Mouse (Mus musculus): ENCODE data around the gene Kansl3. TPM values are rescaled to one million over a fixed set of nuclear protein-coding genes. Genes with fewer than 3 reads are reported as not detected.

The Kansl3 gene
- 102 and 103 TPM in 2 replicates for total RNA-seq (2021)
- long read RNA-seq, full-length matches to known transcripts, result 12 of 60 reads
- long read RNA-seq, partial matches to known transcripts, result 37 of 60 reads
- long read RNA-seq, other reads (novel, unspliced or antisense), result 11 of 60 reads

- DNase-seq, result peak; percentile 92
These were observed at the start of gene Kansl3 for GRCm38 (mm10) chr1:36368969-36369645. Gene Kansl3 (minus strand): TSS chr1:36369181.

- peak; percentile 23 for DNase-seq
These were observed 35.5 kb upstream of the Kansl3 start for GRCm38 (mm10) chr1:36404531-36404930.

- no peak for DNase-seq
These were observed 32.5 kb upstream of the Kansl3 start for GRCm38 (mm10) chr1:36401509-36401908.

GRCm38 (mm10) chr1:36397041-36397440 lies 28.1 kb upstream of the Kansl3 start:
- no peak for DNase-seq

- no peak for DNase-seq
These were observed 10.6 kb upstream of the Kansl3 start for GRCm38 (mm10) chr1:36379582-36379981.

GRCm38 (mm10) chr1:36378880-36379279 lies 9.9 kb upstream of the Kansl3 start:
- no peak for DNase-seq

GRCm38 (mm10) chr1:36371934-36372845 lies 3.2 kb upstream of the Kansl3 start, which contains the start of gene Fer1l5:
Gene Fer1l5 (plus strand): TSS chr1:36372291.
- no peak for DNase-seq

GRCm38 (mm10) chr1:36370918-36371317 lies 1.9 kb upstream of the Kansl3 start:
- peak; percentile 36 for DNase-seq

- DNase-seq, result peak; percentile 74
These were observed 641 bp downstream of the Kansl3 start for GRCm38 (mm10) chr1:36368112-36368968.

GRCm38 (mm10) chr1:36367698-36368097 lies 1.3 kb downstream of the Kansl3 start:
- no peak for DNase-seq

- DNase-seq, result no peak
These were observed 11.9 kb downstream of the Kansl3 start for GRCm38 (mm10) chr1:36356955-36357695.

- no peak for DNase-seq
These were observed 16.6 kb downstream of the Kansl3 start for GRCm38 (mm10) chr1:36352351-36352750.

GRCm38 (mm10) chr1:36342547-36342946 lies 26.4 kb downstream of the Kansl3 start:
- no peak for DNase-seq

- no peak for DNase-seq
These were observed 35.8 kb downstream of the Kansl3 start for GRCm38 (mm10) chr1:36332955-36333887.

GRCm38 (mm10) chr1:36331743-36332142 lies 37.2 kb downstream of the Kansl3 start:
- DNase-seq, result no peak

- no peak for DNase-seq
These were observed 42.2 kb downstream of the Kansl3 start for GRCm38 (mm10) chr1:36326815-36327214.

- no peak for DNase-seq
These were observed 43.1 kb downstream of the Kansl3 start for GRCm38 (mm10) chr1:36325900-36326321.

- DNase-seq, result no peak
These were observed 45.1 kb downstream of the Kansl3 start for GRCm38 (mm10) chr1:36323746-36324448.

- DNase-seq, result no peak
These were observed 45.9 kb downstream of the Kansl3 start for GRCm38 (mm10) chr1:36323076-36323475.
